Mouse (Mus musculus): ENCODE measurements around the gene Gm42957. TPM values are rescaled to one million over a fixed set of nuclear protein-coding genes. Genes with fewer than 3 reads are reported as not detected.
"Not testable (repeated sequence)": the region's sequence is repeated elsewhere in the genome, so short reads cannot be mapped to it uniquely, and the experiment has no call there.

Gm42957 gene
- polyA plus RNA-seq, 1 experiment: not detected

GRCm38 (mm10) chr3:96639219-96639618 is 3.9 kb downstream of the Gm42957 start:
- Histone ChIP-seq H3K4me3 (ENCODE audit: insufficient read depth, low read depth, low read length) (no peak overlapping the region), H3K27ac (ENCODE audit: insufficient read depth, low read depth, low read length) (no peak overlapping the region), H3K4me1 (ENCODE audit: control insufficient read depth, insufficient read depth, low read length) (peaks cover 13% of the 10 kb centered on the region), H3K36me3 (ENCODE audit: control insufficient read depth, insufficient read depth, low read length) (no peaks in the 10 kb centered on the region), H3K27me3 (replicated peaks; ENCODE audit: control insufficient read depth, insufficient read depth, low read length) (no peaks in the 10 kb centered on the region; the same call in 1 of the 2 replicates)
- TF ChIP-seq POLR2A (IDR thresholded peaks at IDR 0.05; ENCODE audit: low read depth, low read length): no peak
- peak; percentile 76 for TF ChIP-seq CTCF (conservative IDR thresholded peaks at IDR 0.05; ENCODE audit: insufficient read depth, insufficient read length, low read depth, low read length)
- peak; percentile 77 for DNase-seq
- 92% methylated on average over 1 of the region's 1 CpGs for WGBS

GRCm38 (mm10) chr3:96645018-96645649 is 9.9 kb downstream of the Gm42957 start, which contains the start of gene Itga10:
TSS of gene Itga10 (plus strand) at chr3:96645584.
- Histone ChIP-seq H3K4me1 (ENCODE audit: control insufficient read depth, insufficient read depth, low read length) (no peaks in the 10 kb centered on the region), H3K27ac (ENCODE audit: insufficient read depth, low read depth, low read length) (no peak within 1 kb of the TSS), H3K36me3 (ENCODE audit: control insufficient read depth, insufficient read depth, low read length) (no peaks in the 10 kb centered on the region), H3K4me3 (ENCODE audit: insufficient read depth, low read depth, low read length) (no peak within 1 kb of the TSS), H3K27me3 (replicated peaks; ENCODE audit: control insufficient read depth, insufficient read depth, low read length) (no peaks in the 10 kb centered on the region)
- WGBS: 68% methylated on average over 7 of the region's 7 CpGs
- TF ChIP-seq POLR2A (IDR thresholded peaks at IDR 0.05; ENCODE audit: low read depth, low read length) (no peak), CTCF (conservative IDR thresholded peaks at IDR 0.05; ENCODE audit: insufficient read depth, insufficient read length, low read depth, low read length) (peak; percentile 59)
- peak; percentile 43 for DNase-seq

- DNase-seq: no peak
- no peak overlapping the region for H3K27ac ChIP-seq (ENCODE audit: insufficient read depth, low read depth, low read length)
- no peaks in the 10 kb centered on the region for H3K4me1 ChIP-seq (ENCODE audit: control insufficient read depth, insufficient read depth, low read length)
- TF ChIP-seq CTCF (conservative IDR thresholded peaks at IDR 0.05; ENCODE audit: insufficient read depth, insufficient read length, low read depth, low read length) (no peak), POLR2A (IDR thresholded peaks at IDR 0.05; ENCODE audit: low read depth, low read length) (no peak)
- H3K36me3 ChIP-seq (ENCODE audit: control insufficient read depth, insufficient read depth, low read length): no peaks in the 10 kb centered on the region
- 84% methylated on average over 3 of the region's 3 CpGs for WGBS
- no peak overlapping the region for H3K4me3 ChIP-seq (ENCODE audit: insufficient read depth, low read depth, low read length)
- no peaks in the 10 kb centered on the region for H3K27me3 ChIP-seq (replicated peaks; ENCODE audit: control insufficient read depth, insufficient read depth, low read length)
These were observed 12.1 kb downstream of the Gm42957 start for GRCm38 (mm10) chr3:96647365-96647764.

- 91% methylated on average over 2 of the region's 2 CpGs for WGBS
- no peaks in the 10 kb centered on the region for H3K36me3 ChIP-seq (ENCODE audit: control insufficient read depth, insufficient read depth, low read length)
- no peak for DNase-seq
- no peak overlapping the region for H3K27ac ChIP-seq (ENCODE audit: insufficient read depth, low read depth, low read length)
- no peaks in the 10 kb centered on the region for H3K27me3 ChIP-seq (replicated peaks; ENCODE audit: control insufficient read depth, insufficient read depth, low read length)
- no peak overlapping the region for H3K4me3 ChIP-seq (ENCODE audit: insufficient read depth, low read depth, low read length)
- H3K4me1 ChIP-seq (ENCODE audit: control insufficient read depth, insufficient read depth, low read length): peaks cover 3% of the 10 kb centered on the region; the same call in 1 of the 2 replicates
- TF ChIP-seq POLR2A (IDR thresholded peaks at IDR 0.05; ENCODE audit: low read depth, low read length) (no peak), CTCF (conservative IDR thresholded peaks at IDR 0.05; ENCODE audit: insufficient read depth, insufficient read length, low read depth, low read length) (no peak)
These were observed 25.6 kb downstream of the Gm42957 start for GRCm38 (mm10) chr3:96660901-96661300.

- Histone ChIP-seq H3K4me1 (ENCODE audit: control insufficient read depth, insufficient read depth, low read length) (peaks cover 7% of the 10 kb centered on the region; the same call in 1 of the 2 replicates), H3K27me3 (replicated peaks; ENCODE audit: control insufficient read depth, insufficient read depth, low read length) (no peaks in the 10 kb centered on the region), H3K4me3 (ENCODE audit: insufficient read depth, low read depth, low read length) (no peak overlapping the region), H3K27ac (ENCODE audit: insufficient read depth, low read depth, low read length) (no peak overlapping the region), H3K36me3 (ENCODE audit: control insufficient read depth, insufficient read depth, low read length) (no peaks in the 10 kb centered on the region)
- DNase-seq: no peak
- WGBS: 59% methylated on average over 8 of the region's 8 CpGs
- TF ChIP-seq POLR2A (IDR thresholded peaks at IDR 0.05; ENCODE audit: low read depth, low read length) (no peak), CTCF (conservative IDR thresholded peaks at IDR 0.05; ENCODE audit: insufficient read depth, insufficient read length, low read depth, low read length) (no peak)
These were observed 27.6 kb downstream of the Gm42957 start for GRCm38 (mm10) chr3:96662731-96663316.

GRCm38 (mm10) chr3:96663432-96664239 is 28.4 kb downstream of the Gm42957 start:
- Histone ChIP-seq H3K4me3 (ENCODE audit: insufficient read depth, low read depth, low read length) (peak overlapping the region; percentile 41; the same call in 1 of the 2 replicates), H3K27me3 (replicated peaks; ENCODE audit: control insufficient read depth, insufficient read depth, low read length) (no peaks in the 10 kb centered on the region), H3K36me3 (ENCODE audit: control insufficient read depth, insufficient read depth, low read length) (no peaks in the 10 kb centered on the region), H3K27ac (ENCODE audit: insufficient read depth, low read depth, low read length) (no peak overlapping the region), H3K4me1 (ENCODE audit: control insufficient read depth, insufficient read depth, low read length) (peaks cover 7% of the 10 kb centered on the region; the same call in 1 of the 2 replicates)
- peak; percentile 82 for DNase-seq
- TF ChIP-seq CTCF (conservative IDR thresholded peaks at IDR 0.05; ENCODE audit: insufficient read depth, insufficient read length, low read depth, low read length) (peak; percentile 74), POLR2A (IDR thresholded peaks at IDR 0.05; ENCODE audit: low read depth, low read length) (no peak)
- WGBS: 4% methylated on average over 18 of the region's 18 CpGs

- not testable (repeated sequence) for H3K36me3 ChIP-seq (ENCODE audit: control insufficient read depth, insufficient read depth, low read length); H3K4me1 ChIP-seq (ENCODE audit: control insufficient read depth, insufficient read depth, low read length); DNase-seq; H3K4me3 ChIP-seq (ENCODE audit: insufficient read depth, low read depth, low read length); H3K27me3 ChIP-seq (replicated peaks; ENCODE audit: control insufficient read depth, insufficient read depth, low read length); H3K27ac ChIP-seq (ENCODE audit: insufficient read depth, low read depth, low read length)
- 94% methylated on average over 7 of the region's 7 CpGs for WGBS
These were observed 30.6 kb downstream of the Gm42957 start for GRCm38 (mm10) chr3:96665732-96666363.

Measured in kidney, adult 2 months (tissue).